Mouse (Mus musculus) skeletal muscle tissue, adult 2 months (tissue): ENCODE data around the gene Rgs8.
A peak's percentile ranks its signal among the peaks of the same experiment; 100 is the strongest.

ENCODE experiments used
- DNase-seq: peaks from one replicate; pipeline ENCODE4 v3.0.0-alpha.2; 2012; ENCODE audit warnings: low read depth, low spot score

Gene Rgs8

DNA sequence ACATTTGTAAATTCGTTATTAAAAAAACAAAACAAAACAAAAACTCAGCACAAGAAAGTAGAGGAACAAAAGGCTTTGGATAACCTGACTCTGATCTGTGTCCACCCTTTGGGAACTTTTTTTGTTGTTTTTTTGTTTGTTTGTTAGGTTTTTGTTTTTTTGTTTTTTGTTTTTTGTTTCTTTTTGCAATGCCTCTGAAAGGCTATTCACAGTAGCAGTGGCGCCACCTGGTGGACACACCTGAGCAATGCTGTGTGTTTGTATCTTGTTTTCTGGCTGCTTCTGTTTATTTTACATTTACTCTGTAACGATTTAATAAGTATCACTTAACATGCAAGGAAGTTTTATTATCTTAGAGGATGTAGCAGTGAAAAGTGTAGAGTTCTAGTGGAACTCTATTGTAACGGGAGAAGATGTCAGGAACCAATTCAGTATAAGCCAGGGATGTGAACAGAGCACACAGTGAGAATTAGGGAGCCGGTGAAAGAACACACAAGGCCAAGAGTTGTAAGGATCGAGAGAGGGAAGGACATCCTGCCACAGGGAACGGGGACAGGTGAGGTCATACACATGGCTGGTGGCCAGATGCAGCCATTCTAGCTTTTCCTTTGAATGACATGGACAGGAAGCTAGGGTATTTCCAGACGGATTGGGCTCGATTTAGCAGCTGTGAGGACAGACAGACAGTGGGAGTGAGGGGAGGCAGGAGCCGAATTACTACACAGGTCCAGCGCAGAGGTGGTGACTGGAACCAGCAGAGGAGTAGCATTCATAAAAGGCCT is 89.7 kb downstream of the Rgs8 start:
- DNase-seq = peak; percentile 59

DNA sequence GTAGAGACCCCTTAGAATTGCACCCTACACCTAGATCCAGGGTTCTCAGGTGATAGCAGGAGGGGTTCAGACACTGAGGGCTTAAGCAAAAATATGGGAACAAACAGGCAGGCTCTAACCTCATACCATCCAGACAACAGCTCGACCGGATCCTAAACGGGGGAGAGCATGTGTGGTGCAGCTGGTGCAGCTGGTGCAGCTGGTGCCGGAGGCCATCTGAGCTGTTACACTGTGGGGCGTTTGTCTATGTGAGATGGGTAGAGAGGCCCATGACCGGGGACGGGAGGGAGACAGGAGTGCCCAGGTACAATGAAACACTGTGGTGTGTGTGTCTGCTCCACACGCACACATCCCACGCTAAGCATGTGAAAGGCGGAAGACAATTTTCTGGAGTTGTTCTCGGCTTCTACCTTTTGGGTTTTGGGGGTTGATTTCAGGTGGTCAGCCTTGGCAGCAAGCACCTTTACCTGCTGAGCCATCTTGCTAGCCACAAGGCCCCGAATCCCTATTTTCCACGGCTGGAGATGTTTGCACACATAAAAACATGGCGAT is 93.4 kb downstream of the Rgs8 start:
- DNase-seq = no peak

DNA sequence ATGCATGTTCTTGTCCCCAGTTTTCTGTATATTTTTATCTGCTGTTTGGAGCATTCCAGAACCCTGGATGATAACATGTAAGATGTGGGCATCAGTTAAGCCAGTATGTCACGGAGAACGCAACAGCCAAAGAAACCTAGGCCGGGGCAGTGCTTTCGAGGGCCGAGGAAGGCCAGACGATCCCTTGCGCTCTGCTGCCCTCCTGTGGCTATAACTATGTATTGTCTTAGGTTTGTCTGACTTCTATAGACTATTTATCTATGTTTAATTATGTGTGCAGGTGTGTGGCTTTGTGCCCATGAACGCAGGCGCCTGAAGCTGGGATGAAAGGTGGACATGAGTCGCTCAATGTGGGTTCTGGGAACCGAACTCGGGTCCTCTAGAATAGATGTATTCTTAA is 93.9 kb downstream of the Rgs8 start:
- DNase-seq = peak; percentile 57

DNA sequence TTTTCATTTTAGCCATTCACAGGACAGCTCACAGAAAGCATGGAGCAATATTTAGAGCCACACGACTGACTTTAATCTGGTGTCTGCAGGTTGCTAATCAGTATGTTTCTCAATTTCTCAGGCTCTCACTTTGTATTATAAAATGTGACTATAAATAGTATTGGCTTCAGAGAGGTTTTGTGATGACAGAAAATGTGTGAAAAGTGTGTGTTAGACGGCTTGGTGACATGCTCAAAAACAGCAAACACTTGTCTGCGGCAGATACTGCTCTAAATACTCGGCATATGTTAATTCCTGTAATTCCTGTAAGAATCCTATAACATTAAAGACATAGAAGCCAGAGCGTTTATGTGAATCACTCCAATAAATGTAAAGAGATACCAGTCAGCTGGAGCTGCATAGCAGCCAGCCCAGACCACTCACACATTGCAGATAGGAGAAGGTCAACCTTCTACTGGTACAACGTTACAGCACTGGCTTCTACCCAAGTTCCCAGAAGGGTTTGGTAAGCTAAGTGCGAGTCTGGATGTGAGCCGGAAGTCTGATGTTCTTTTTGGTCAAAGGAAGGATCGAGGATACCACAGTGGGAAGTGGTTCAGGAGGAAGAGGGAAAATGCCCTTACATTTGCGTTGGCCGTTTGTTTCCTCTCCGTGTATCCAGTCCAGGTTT is 95.2 kb downstream of the Rgs8 start:
- no peak for DNase-seq

DNA sequence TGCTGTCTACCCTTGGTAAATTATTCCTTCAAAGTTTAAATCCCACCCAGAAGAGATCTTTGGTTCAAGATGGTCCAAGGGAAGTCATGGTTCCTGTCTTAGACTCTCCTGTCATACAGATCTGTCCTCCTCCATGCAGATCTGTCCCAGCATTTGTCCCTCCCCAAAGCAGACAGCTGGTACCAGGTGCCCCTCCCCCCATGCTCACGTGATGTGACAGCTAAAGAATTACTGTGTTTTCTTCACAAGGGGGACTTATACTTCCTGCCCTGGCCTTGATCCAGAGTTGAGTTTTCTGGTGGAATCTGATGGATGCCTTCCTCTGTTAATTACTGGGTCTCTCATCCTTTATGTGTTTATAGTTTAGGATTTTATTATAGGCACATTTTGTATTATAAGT is 95.7 kb downstream of the Rgs8 start:
- peak; percentile 32 for DNase-seq

DNA sequence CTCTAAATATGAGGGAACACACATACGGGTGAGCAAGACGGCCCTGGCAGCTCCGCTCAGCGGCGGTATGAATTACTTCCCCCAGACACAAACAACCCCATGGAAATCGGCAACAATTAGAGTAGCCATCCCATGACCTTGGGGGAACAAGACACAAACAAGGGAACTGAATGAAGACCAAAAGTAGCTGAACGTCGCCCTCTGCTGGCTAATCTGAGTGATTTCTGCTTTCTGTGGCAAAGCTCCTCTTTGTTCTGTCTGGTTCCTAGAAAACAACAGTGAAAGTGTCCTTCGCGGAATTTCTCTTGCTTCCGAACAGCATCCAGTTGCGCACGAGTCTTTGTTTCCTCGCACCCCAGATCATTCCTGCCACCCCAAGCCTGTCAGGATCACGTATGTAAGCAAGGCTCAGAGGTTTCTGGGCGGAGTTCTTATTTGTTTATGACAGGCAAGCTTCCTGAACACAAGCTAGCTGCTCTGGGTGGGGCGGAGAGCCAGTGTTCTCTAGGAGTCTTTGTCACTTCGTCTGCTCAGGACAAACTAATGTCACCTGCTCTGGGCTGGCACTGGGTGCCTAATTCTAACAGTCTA is 96.5 kb downstream of the Rgs8 start, which contains the start of gene Rnasel:
Gene Rnasel, plus strand, starts transcription at position 216 of the 591 bp plus-strand sequence.
- peak; percentile 71 for DNase-seq
